Comparison of ENCODE assay signal across 13 mouse cellular contexts in genomic region chr11:61728037-61728436, GRCm38 (mm10). TPM values are rescaled to one million over a fixed set of nuclear protein-coding genes. Genes with fewer than 3 reads are reported as not detected.
DNase-seq lines count a peak whose midpoint lies in the region; ATAC-seq and TF ChIP-seq lines count a peak whose summit lies in the region.
"Had no signal": no experiment of that assay in that cellular context is flagged by ENCODE, and none has a peak within 500 bp of the region (broad histone marks: within the 10 kb centered on the region; RNA-seq: fewer than 3 reads in every experiment).

No protein-coding gene starts in this region.

- H3K36me3 ChIP-seq in kidney, embryonic 14.5 days (ENCODE audit: control insufficient read depth, insufficient read depth, low read length), result peaks cover 35% of the 10 kb centered on the region
- peaks cover 2% of the 10 kb centered on the region; the same call in 1 of the 2 replicates for H3K36me3 ChIP-seq in kidney, adult 2 months (ENCODE audit: control insufficient read depth, insufficient read depth, low read length)

- H3K27me3 ChIP-seq in kidney, embryonic 14.5 days (ENCODE audit: control insufficient read depth, insufficient read depth, low read length), result no peaks in the 10 kb centered on the region
- H3K27me3 ChIP-seq in kidney, adult 2 months (replicated peaks; ENCODE audit: control insufficient read depth, insufficient read depth, low read length), result no peaks in the 10 kb centered on the region
- H3K27me3 ChIP-seq: forebrain, embryonic 13.5 days; intestine, embryonic 15.5 days had no signal

- H3K4me1 ChIP-seq in kidney, embryonic 14.5 days (ENCODE audit: control insufficient read depth, insufficient read depth, low read length), result no peaks in the 10 kb centered on the region
- peaks cover 8% of the 10 kb centered on the region for H3K4me1 ChIP-seq in kidney, adult 2 months (ENCODE audit: control insufficient read depth, insufficient read depth, low read length)
- H3K4me1 ChIP-seq: forebrain, embryonic 13.5 days; intestine, embryonic 15.5 days had no signal

- no peak for ATAC-seq in kidney, embryonic 14.5 days (ENCODE audit: low FRiP score, low TSS enrichment)
- ATAC-seq: forebrain, embryonic 13.5 days; intestine, embryonic 15.5 days had no signal

- no peak overlapping the region for H3K4me2 ChIP-seq in kidney, embryonic 14.5 days (replicated peaks; ENCODE audit: low read depth, low read length)
- H3K4me2 ChIP-seq: forebrain, embryonic 13.5 days; intestine, embryonic 15.5 days had no signal

- WGBS in kidney, embryonic 14.5 days, result 66% methylated on average over 2 of the region's 2 CpGs
- 15% methylated on average over 2 of the region's 2 CpGs for WGBS in kidney, adult 2 months

- H3K9me3 ChIP-seq in kidney, embryonic 14.5 days (ENCODE audit: control insufficient read depth, low read length), result no peaks in the 10 kb centered on the region
- H3K9me3 ChIP-seq: forebrain, embryonic 13.5 days; intestine, embryonic 15.5 days had no signal

- peak; percentile 73 for DNase-seq in kidney, adult 11 months
- DNase-seq in brain, adult 2 months (ENCODE audit: low read depth, low spot score), result peak; percentile 37
- DNase-seq in kidney, adult 2 months, result peak; percentile 84
- peak; percentile 60 for DNase-seq in lung, postnatal 10 days
- DNase-seq in layer of hippocampus, adult 18-20 months (ENCODE audit: low spot score in 2 of 2), result no peak
- DNase-seq in testis, postnatal 10 days (ENCODE audit: low spot score), result no peak
- DNase-seq in ovary, postnatal 14 days (ENCODE audit: low spot score), result no peak

- no peak for TF ChIP-seq POLR2A in kidney, adult 2 months (IDR thresholded peaks at IDR 0.05; ENCODE audit: low read depth, low read length)

- no peak overlapping the region for H3K4me3 ChIP-seq in kidney, embryonic 14.5 days (ENCODE audit: low read length)
- no peak overlapping the region for H3K4me3 ChIP-seq in kidney, adult 2 months (ENCODE audit: insufficient read depth, low read depth, low read length)
- H3K4me3 ChIP-seq: forebrain, embryonic 13.5 days; intestine, embryonic 15.5 days had no signal

- H3K9ac ChIP-seq in kidney, embryonic 14.5 days (ENCODE audit: low read depth, low read length), result no peak overlapping the region
- H3K9ac ChIP-seq: forebrain, embryonic 13.5 days; intestine, embryonic 15.5 days had no signal

- no peak overlapping the region for H3K27ac ChIP-seq in kidney, embryonic 14.5 days (ENCODE audit: low read depth, low read length)
- H3K27ac ChIP-seq in kidney, adult 2 months (ENCODE audit: insufficient read depth, low read depth, low read length), result peak overlapping the region; percentile 81
- H3K27ac ChIP-seq: forebrain, embryonic 13.5 days; intestine, embryonic 15.5 days had no signal

- no peak for TF ChIP-seq CTCF in kidney, adult 2 months (conservative IDR thresholded peaks at IDR 0.05; ENCODE audit: insufficient read depth, insufficient read length, low read depth, low read length)

RNA-seq across cellular contexts. Expression of gene Slc5a10, which starts 7.4 kb away (rescaled TPM):
- 0.11 and 0.16 TPM in 2 replicates for polyA plus RNA-seq in kidney, embryonic 14.5 days (2014; fragmentation: Nextera tagmentation; extraction: Ambion mirVana)
- 348 and 492 TPM in 2 replicates for polyA plus RNA-seq in kidney, adult 2 months (2012; rRNA removed)
- under 1 TPM; 0.36 to 0.37 TPM for total RNA-seq in layer of hippocampus, adult 18-20 months (2021)
- total RNA-seq: left cerebral cortex, postnatal 10 days had no signal
- polyA plus RNA-seq: forebrain, embryonic 13.5 days; heart, embryonic 14.5 days; neural tube, embryonic 11.5 days had no signal

RNA-seq across cellular contexts. Expression of gene Prpsap2, which starts 33.9 kb away (rescaled TPM):
- 28.0 and 31.7 TPM in 2 replicates for polyA plus RNA-seq in kidney, embryonic 14.5 days (2014; fragmentation: Nextera tagmentation; extraction: Ambion mirVana)
- polyA plus RNA-seq in kidney, adult 2 months (2012; rRNA removed), result 20.3 and 21.4 TPM in 2 replicates
- total RNA-seq in layer of hippocampus, adult 18-20 months (2021), result 10 to 100 TPM; 45.1 to 49.5 TPM

RNA-seq across cellular contexts. Expression of gene Fam83g, which starts 44.1 kb away (rescaled TPM):
- polyA plus RNA-seq in kidney, embryonic 14.5 days (2014; fragmentation: Nextera tagmentation; extraction: Ambion mirVana), result 1.8 and 1.9 TPM in 2 replicates
- 15.4 and 17.6 TPM in 2 replicates for polyA plus RNA-seq in kidney, adult 2 months (2012; rRNA removed)
- under 1 TPM in 1 of 2 experiments, not detected in 1; 0.07 TPM for total RNA-seq in layer of hippocampus, adult 18-20 months (2021)

Comparison
In these comparisons a context has a peak if more than half of its experiments do, and no peak if none do; other contexts are left out.
1. RNA of gene Slc5a10, which starts 7.4 kb away (polyA plus RNA-seq): 348 to 492 TPM in kidney, adult 2 months; 0.11 to 0.16 TPM in kidney, embryonic 14.5 days; every median in the first group is over 100 times any median in the second.
2. DNase-seq: peak in kidney, adult 11 months (single experiment), brain, adult 2 months (single experiment), kidney, adult 2 months (single experiment) and lung, postnatal 10 days (single experiment); none in layer of hippocampus, adult 18-20 months (0 of 2), testis, postnatal 10 days (single experiment) and ovary, postnatal 14 days (single experiment).